Mouse (Mus musculus): ENCODE data around the gene Atg4a.
A peak's percentile ranks its signal among the peaks of the same experiment; 100 is the strongest.

Gene Atg4a

GRCm38 (mm10) chrX:141160371-141160770 lies 203.7 kb downstream of the Atg4a start:
- DNase-seq (ENCODE audit: low spot score) = no peak

GRCm38 (mm10) chrX:141165067-141165466 lies 208.4 kb downstream of the Atg4a start:
- no peak for DNase-seq (ENCODE audit: low spot score)

GRCm38 (mm10) chrX:141175353-141175752 lies 218.6 kb downstream of the Atg4a start:
- peak; percentile 6 for DNase-seq (ENCODE audit: low spot score)

GRCm38 (mm10) chrX:141195036-141195435 lies 238.3 kb downstream of the Atg4a start:
- DNase-seq (ENCODE audit: low spot score) = no peak

GRCm38 (mm10) chrX:141198993-141199392 lies 242.3 kb downstream of the Atg4a start:
- DNase-seq (ENCODE audit: low spot score) = no peak

GRCm38 (mm10) chrX:141212802-141213201 lies 256.1 kb downstream of the Atg4a start:
- DNase-seq (ENCODE audit: low spot score) = no peak
